Mouse (Mus musculus) embryonic facial prominence, embryonic 15.5 days (tissue): Measurements from ENCODE around the gene Pdia5. TPM values are rescaled to one million over a fixed set of nuclear protein-coding genes. Genes with fewer than 3 reads are reported as not detected.

Experiments used
- ATAC-seq: fragments of 200-750 bp; cut with Nextera tagmentation; 2 replicates; pipeline ENCODE4 v1.8.0; 2017; ENCODE audit warnings: low read depth, moderate TSS enrichment; ENCODE audit not compliant: insufficient number of reproducible peaks, low FRiP score, low TSS enrichment
- H3K27ac ChIP-seq: fragments of 300-500 bp; sonication (generic); replicated peaks from 2 replicates; pipeline ENCODE4 v1.5.1; 2015; ENCODE audit warnings: mild to moderate bottlenecking, inconsistent platforms
- H3K27me3 ChIP-seq: fragments of 300-500 bp; sonication (generic); 2 replicates; pipeline ENCODE4 v1.6.1; 2015; ENCODE audit warnings: inconsistent platforms
- H3K36me3 ChIP-seq: fragments of 300-500 bp; sonication (generic); 2 replicates; pipeline ENCODE4 v1.6.1; 2015; ENCODE audit warnings: mild to moderate bottlenecking, inconsistent platforms
- H3K4me1 ChIP-seq: fragments of 300-500 bp; sonication (generic); 2 replicates; pipeline ENCODE4 v1.6.1; 2015; ENCODE audit warnings: inconsistent platforms
- H3K4me2 ChIP-seq: fragments of 300-500 bp; sonication (generic); replicated peaks from 2 replicates; pipeline ENCODE4 v1.6.1; 2015; ENCODE audit warnings: mild to moderate bottlenecking, inconsistent platforms
- H3K4me3 ChIP-seq: fragments of 300-500 bp; sonication (generic); replicated peaks from 2 replicates; pipeline ENCODE4 v1.5.1; 2015; ENCODE audit warnings: mild to moderate bottlenecking, inconsistent platforms
- H3K9ac ChIP-seq: fragments of 300-500 bp; sonication (generic); 2 replicates; pipeline ENCODE4 v1.6.1; 2015; ENCODE audit warnings: inconsistent platforms
- H3K9me3 ChIP-seq: fragments of 300-500 bp; sonication (generic); replicated peaks from 2 replicates; pipeline ENCODE4 v1.6.1; 2016; ENCODE audit warnings: inconsistent platforms
- WGBS: fragments of 180-500 bp; shearing (Covaris S2); methylation state at CpG from one replicate; pipeline ENCODE4 v1.1.7; 2015; 5-methylcytosine and 5-hydroxymethylcytosine counted together
- polyA plus RNA-seq: library from polyadenylated mRNA; unstranded; fragments of >200 nt; fragmentation: Nextera tagmentation; extraction: Ambion mirVana; gene quantifications from 2 replicates; pipeline ENCODE4 v1.2.1, GENCODE M21; 2015

Gene Pdia5
- polyA plus RNA-seq, 1 experiment from 2014 or later = 47.5 TPM

GRCm38 (mm10) chr16:35505786-35506185, 15.1 kb upstream of the Pdia5 start:
- H3K36me3 ChIP-seq = no peaks in the 10 kb centered on the region
- H3K9me3 ChIP-seq = no peaks in the 10 kb centered on the region
- H3K4me2 ChIP-seq = no peak overlapping the region
- no peaks in the 10 kb centered on the region for H3K27me3 ChIP-seq
- no peak overlapping the region for H3K9ac ChIP-seq
- no peaks in the 10 kb centered on the region for H3K4me1 ChIP-seq
- no peak for ATAC-seq
- H3K4me3 ChIP-seq = no peak overlapping the region
- 86% methylated on average over 4 of the region's 4 CpGs for WGBS
- H3K27ac ChIP-seq = no peak overlapping the region

GRCm38 (mm10) chr16:35504266-35504665, 13.6 kb upstream of the Pdia5 start:
- Histone ChIP-seq H3K9ac (no peak overlapping the region), H3K27ac (no peak overlapping the region), H3K9me3 (no peaks in the 10 kb centered on the region), H3K4me2 (no peak overlapping the region), H3K4me3 (no peak overlapping the region), H3K27me3 (no peaks in the 10 kb centered on the region), H3K36me3 (no peaks in the 10 kb centered on the region), H3K4me1 (no peaks in the 10 kb centered on the region)
- WGBS = 88% methylated on average over 8 of the region's 8 CpGs
- no peak for ATAC-seq

GRCm38 (mm10) chr16:35502456-35502855, 11.8 kb upstream of the Pdia5 start:
- Histone ChIP-seq H3K4me1 (no peaks in the 10 kb centered on the region), H3K36me3 (no peaks in the 10 kb centered on the region), H3K9me3 (no peaks in the 10 kb centered on the region), H3K9ac (no peak overlapping the region), H3K27me3 (no peaks in the 10 kb centered on the region), H3K27ac (no peak overlapping the region), H3K4me2 (no peak overlapping the region), H3K4me3 (no peak overlapping the region)
- ATAC-seq = no peak
- WGBS = 85% methylated on average over 11 of the region's 11 CpGs

- no peak overlapping the region for H3K27ac ChIP-seq
- no peak for ATAC-seq
- H3K36me3 ChIP-seq = no peaks in the 10 kb centered on the region
- H3K9ac ChIP-seq = no peak overlapping the region
- H3K9me3 ChIP-seq = no peaks in the 10 kb centered on the region
- H3K4me2 ChIP-seq = no peak overlapping the region
- no peak overlapping the region for H3K4me3 ChIP-seq
- H3K27me3 ChIP-seq = no peaks in the 10 kb centered on the region
- no peaks in the 10 kb centered on the region for H3K4me1 ChIP-seq
- 80% methylated on average over 4 of the region's 4 CpGs for WGBS
Observed at GRCm38 (mm10) chr16:35501106-35501760, 10.6 kb upstream of the Pdia5 start.

- Histone ChIP-seq H3K9ac (no peak overlapping the region), H3K27ac (no peak overlapping the region), H3K4me2 (no peak overlapping the region), H3K27me3 (no peaks in the 10 kb centered on the region), H3K4me1 (no peaks in the 10 kb centered on the region), H3K9me3 (no peaks in the 10 kb centered on the region), H3K36me3 (no peaks in the 10 kb centered on the region), H3K4me3 (no peak overlapping the region)
- WGBS = 96% methylated on average over 3 of the region's 3 CpGs
- ATAC-seq = no peak
Observed at GRCm38 (mm10) chr16:35500342-35500741, 9.7 kb upstream of the Pdia5 start.

GRCm38 (mm10) chr16:35489793-35490192, 880 bp downstream of the Pdia5 start:
- 6% methylated on average over 10 of the region's 10 CpGs for WGBS
- Histone ChIP-seq H3K9me3 (no peaks in the 10 kb centered on the region), H3K4me2 (peak overlapping the region; percentile 96), H3K4me3 (peak overlapping the region; percentile 64), H3K4me1 (peaks cover 33% of the 10 kb centered on the region), H3K36me3 (no peaks in the 10 kb centered on the region), H3K27me3 (no peaks in the 10 kb centered on the region), H3K9ac (peak overlapping the region; percentile 47; the same call in 1 of the 2 replicates), H3K27ac (no peak overlapping the region)
- no peak for ATAC-seq

GRCm38 (mm10) chr16:35489066-35489718, 1.5 kb downstream of the Pdia5 start:
- H3K9ac ChIP-seq = no peak overlapping the region
- no peaks in the 10 kb centered on the region for H3K9me3 ChIP-seq
- H3K4me3 ChIP-seq = peak overlapping the region; percentile 64; the same call in 1 of the 2 replicates
- WGBS = 48% methylated on average over 10 of the region's 10 CpGs
- ATAC-seq = no peak
- H3K4me2 ChIP-seq = peak overlapping the region; percentile 96
- no peak overlapping the region for H3K27ac ChIP-seq
- no peaks in the 10 kb centered on the region for H3K36me3 ChIP-seq
- peaks cover 39% of the 10 kb centered on the region for H3K4me1 ChIP-seq
- no peaks in the 10 kb centered on the region for H3K27me3 ChIP-seq

- whole genome bisulfite sequencing = 89% methylated on average over 4 of the region's 4 CpGs
- no peaks in the 10 kb centered on the region for H3K27me3 ChIP-seq
- no peak for ATAC-seq
- H3K4me3 ChIP-seq = no peak overlapping the region
- peaks cover 40% of the 10 kb centered on the region for H3K4me1 ChIP-seq
- H3K9ac ChIP-seq = no peak overlapping the region
- no peaks in the 10 kb centered on the region for H3K36me3 ChIP-seq
- no peak overlapping the region for H3K4me2 ChIP-seq
- H3K9me3 ChIP-seq = no peaks in the 10 kb centered on the region
- no peak overlapping the region for H3K27ac ChIP-seq
Observed at GRCm38 (mm10) chr16:35487776-35488175, 2.9 kb downstream of the Pdia5 start.

- no peak for ATAC-seq
- H3K4me3 ChIP-seq = no peak overlapping the region
- WGBS = 43% methylated on average over 4 of the region's 4 CpGs
- H3K9ac ChIP-seq = no peak overlapping the region
- no peaks in the 10 kb centered on the region for H3K9me3 ChIP-seq
- no peaks in the 10 kb centered on the region for H3K27me3 ChIP-seq
- no peak overlapping the region for H3K27ac ChIP-seq
- no peaks in the 10 kb centered on the region for H3K36me3 ChIP-seq
- H3K4me2 ChIP-seq = no peak overlapping the region
- H3K4me1 ChIP-seq = peaks cover 40% of the 10 kb centered on the region
Observed at GRCm38 (mm10) chr16:35487056-35487455, 3.6 kb downstream of the Pdia5 start.

- no peaks in the 10 kb centered on the region for H3K9me3 ChIP-seq
- peaks cover 37% of the 10 kb centered on the region for H3K4me1 ChIP-seq
- H3K27me3 ChIP-seq = no peaks in the 10 kb centered on the region
- no peak overlapping the region for H3K9ac ChIP-seq
- H3K27ac ChIP-seq = no peak overlapping the region
- no peaks in the 10 kb centered on the region for H3K36me3 ChIP-seq
- no peak for ATAC-seq
- no peak overlapping the region for H3K4me2 ChIP-seq
- H3K4me3 ChIP-seq = no peak overlapping the region
- WGBS = 62% methylated on average over 9 of the region's 9 CpGs
Observed at GRCm38 (mm10) chr16:35485711-35486110, 5.0 kb downstream of the Pdia5 start.

- ATAC-seq = no peak
- Histone ChIP-seq H3K27ac (no peak overlapping the region), H3K4me2 (no peak overlapping the region), H3K4me1 (peaks cover 34% of the 10 kb centered on the region), H3K9ac (no peak overlapping the region), H3K9me3 (no peaks in the 10 kb centered on the region), H3K36me3 (no peaks in the 10 kb centered on the region), H3K4me3 (no peak overlapping the region), H3K27me3 (no peaks in the 10 kb centered on the region)
- WGBS = 70% methylated on average over 8 of the region's 8 CpGs
Observed at GRCm38 (mm10) chr16:35484526-35485233, 6.0 kb downstream of the Pdia5 start.
